Mouse (Mus musculus): ENCODE measurements around the gene Acap1.

The Acap1 gene

GRCm38 (mm10) chr11:69904311-69904710 lies 9.0 kb upstream of the Acap1 start:
- no peak for DNase-seq (ENCODE audit: extremely low read depth, low read depth, low spot score)

GRCm38 (mm10) chr11:69902972-69903371 lies 7.6 kb upstream of the Acap1 start:
- DNase-seq (ENCODE audit: extremely low read depth, low read depth, low spot score), result no peak

DNA sequence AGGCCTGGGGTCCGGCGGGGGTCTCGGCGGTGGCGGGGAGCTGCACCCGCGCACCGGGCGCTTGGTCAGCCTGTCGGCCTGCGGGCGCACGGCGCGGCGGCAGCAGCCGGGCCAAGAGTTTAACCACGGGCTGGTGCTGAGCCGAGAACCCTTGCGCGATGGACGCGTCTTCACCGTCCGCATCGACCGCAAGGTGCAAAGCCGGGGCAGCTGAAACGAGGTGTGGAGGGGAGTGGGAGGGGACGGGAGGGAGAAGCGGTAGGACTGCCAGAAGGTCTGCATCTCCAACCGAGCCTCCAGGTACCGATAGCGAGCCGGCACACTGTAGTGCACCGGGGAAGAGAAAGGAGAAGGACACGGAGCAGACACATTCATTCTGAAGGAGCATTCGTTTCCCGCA lies 6.7 kb upstream of the Acap1 start:
- DNase-seq (ENCODE audit: extremely low read depth, low read depth, low spot score), result no peak

GRCm38 (mm10) chr11:69901406-69901846 lies 6.1 kb upstream of the Acap1 start:
- DNase-seq (ENCODE audit: extremely low read depth, low read depth, low spot score), result no peak

DNA sequence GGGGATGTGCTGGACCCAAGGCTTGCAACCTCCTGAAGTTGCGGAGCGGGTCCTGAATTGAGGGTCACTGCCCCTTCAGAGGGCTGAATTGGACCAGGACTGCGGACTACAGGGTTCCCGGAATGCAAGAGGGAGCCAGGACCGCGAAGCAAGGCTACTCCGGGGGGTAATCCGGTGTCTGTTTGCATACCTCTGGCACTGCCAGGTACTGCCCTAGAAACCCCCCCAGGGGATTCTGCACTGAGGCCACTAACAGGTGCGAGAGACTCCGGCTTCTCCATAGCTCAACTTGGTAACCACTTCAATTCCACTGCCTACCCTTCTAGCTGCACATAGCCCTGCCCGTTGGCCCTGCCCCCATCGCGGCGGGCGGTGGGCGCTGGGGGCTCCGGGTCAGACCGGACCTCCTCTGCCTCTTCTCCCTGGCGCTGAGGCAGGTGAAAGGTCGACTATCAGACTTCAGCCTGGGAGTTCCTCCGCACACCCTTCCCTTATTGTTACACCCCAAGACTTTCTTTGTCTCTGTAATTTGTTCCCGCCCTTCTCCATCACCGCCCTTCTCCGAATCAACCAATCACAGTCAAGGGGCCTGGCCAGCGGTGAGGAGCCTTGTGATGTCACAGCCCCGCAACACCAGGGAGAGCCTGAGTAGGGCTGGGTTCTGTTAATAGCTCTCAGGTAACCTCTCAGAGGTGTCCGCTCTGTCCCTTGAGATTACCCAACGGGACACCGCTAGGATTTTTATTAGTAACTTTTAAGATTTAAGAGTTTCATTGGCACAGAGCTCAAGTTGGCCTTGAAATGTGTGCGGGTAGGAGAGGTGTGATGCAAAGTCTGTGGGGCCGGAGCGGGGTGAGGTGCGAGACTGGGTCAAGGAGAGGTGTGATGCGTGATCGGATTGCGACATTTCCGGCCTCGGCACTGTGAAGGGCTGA lies 5.4 kb upstream of the Acap1 start, which contains the start of the genes 2810408A11Rik and Neurl4:
Gene 2810408A11Rik (minus strand): TSS at position 517 of the 935 bp plus-strand sequence.
Gene Neurl4 (plus strand): TSS at position 602 of the 935 bp plus-strand sequence.
- DNase-seq (ENCODE audit: extremely low read depth, low read depth, low spot score), result no peak

- DNase-seq (ENCODE audit: extremely low read depth, low read depth, low spot score), result no peak
Measured at GRCm38 (mm10) chr11:69899870-69900269, 4.5 kb upstream of the Acap1 start.

DNA sequence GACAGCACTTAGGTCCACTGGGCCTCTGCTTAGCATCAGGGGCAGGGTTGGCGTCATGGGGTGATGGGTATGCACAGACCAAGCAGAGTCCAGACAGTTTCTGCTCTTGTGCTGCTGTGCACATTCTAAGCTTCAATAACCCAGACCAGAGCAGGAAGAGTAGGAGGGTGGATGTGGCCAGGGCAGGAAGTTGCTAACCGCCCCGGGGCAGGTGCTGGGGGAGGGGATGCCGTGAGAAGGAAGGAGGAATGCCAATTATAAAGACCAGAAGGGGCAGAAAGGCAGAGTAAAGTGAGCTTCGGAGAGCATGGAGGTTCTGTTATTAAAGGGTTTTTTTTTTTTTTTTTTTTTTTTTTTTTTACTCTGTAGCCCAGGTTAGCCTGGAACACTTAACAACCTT lies 668 bp downstream of the Acap1 start:
- DNase-seq (ENCODE audit: extremely low read depth, low read depth, low spot score), result no peak

DNA sequence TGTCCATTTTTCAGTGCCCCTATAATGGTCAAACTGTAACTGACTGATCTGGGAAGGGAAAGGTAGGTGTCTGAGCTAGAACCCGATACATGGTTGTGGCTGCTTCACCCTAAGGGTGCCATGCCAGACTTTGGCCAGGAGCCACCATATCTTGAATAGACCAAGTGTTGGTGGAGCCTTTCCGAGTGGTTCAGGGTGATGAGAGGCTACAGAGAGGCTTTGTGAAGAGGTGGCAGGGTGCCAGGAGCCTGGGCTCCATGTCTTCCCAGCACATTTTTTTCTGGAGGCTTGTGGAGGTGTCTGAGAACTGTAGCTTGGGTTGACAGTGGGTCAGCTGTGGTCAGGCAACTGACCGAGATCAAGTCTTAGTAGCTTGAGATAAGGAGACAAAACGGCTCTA lies 3.9 kb downstream of the Acap1 start:
- no peak for DNase-seq (ENCODE audit: extremely low read depth, low read depth, low spot score)

- no peak for DNase-seq (ENCODE audit: extremely low read depth, low read depth, low spot score)
Measured at GRCm38 (mm10) chr11:69886907-69887635, 8.3 kb downstream of the Acap1 start.

GRCm38 (mm10) chr11:69884663-69885062 lies 10.7 kb downstream of the Acap1 start:
- no peak for DNase-seq (ENCODE audit: extremely low read depth, low read depth, low spot score)

- DNase-seq (ENCODE audit: extremely low read depth, low read depth, low spot score), result no peak
Measured at GRCm38 (mm10) chr11:69884240-69884639, 11.1 kb downstream of the Acap1 start.

DNA sequence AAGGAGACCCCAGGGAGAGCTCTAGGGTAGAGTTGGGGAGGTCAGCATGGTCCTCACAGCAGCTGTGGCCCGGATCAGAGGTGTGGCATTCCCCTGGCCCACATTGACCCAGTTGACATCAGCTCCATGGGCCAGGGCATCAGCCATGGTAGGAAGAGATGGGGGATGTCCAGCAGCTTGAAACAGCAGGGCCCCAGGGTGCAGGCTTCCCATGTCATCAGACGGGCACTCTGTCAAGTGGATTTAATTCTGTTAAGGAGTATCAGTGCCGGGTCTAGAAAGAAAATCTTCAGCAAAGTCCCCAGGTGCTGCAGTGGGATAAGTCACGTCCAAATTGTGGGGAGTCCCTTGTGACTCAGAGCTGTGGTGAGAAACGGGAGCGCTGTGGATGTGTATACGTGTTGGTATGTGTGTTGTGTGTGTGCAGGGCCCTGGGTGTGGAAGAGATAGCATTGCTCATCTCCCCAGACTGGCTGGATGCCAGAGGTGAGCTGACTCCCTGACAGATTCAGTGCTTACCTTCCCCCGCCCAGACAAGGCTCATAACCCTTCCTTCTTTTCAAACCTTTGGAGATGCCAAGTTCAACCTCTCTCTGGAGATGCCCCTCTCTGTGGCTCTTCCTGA lies 11.7 kb downstream of the Acap1 start:
- DNase-seq (ENCODE audit: extremely low read depth, low read depth, low spot score), result no peak

DNA sequence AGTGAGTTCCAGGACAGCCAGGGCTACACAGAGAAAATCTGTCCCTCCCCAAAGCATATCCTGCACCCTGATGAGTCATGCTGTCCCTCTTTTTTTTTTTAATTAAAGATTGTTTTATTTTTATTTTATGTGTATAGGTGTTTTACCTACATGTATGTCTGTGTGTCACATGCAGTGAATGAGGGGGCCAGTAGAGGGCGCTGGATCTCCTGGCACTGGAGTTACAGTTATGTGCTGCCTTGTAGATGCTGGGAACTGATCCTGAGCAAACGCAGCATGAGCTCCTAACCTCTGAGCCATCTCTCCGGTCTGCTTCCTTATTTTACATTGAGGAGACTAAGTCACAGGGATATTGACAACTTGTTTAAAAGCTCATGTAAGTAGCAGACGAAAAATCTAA lies 12.3 kb downstream of the Acap1 start:
- no peak for DNase-seq (ENCODE audit: extremely low read depth, low read depth, low spot score)

DNA sequence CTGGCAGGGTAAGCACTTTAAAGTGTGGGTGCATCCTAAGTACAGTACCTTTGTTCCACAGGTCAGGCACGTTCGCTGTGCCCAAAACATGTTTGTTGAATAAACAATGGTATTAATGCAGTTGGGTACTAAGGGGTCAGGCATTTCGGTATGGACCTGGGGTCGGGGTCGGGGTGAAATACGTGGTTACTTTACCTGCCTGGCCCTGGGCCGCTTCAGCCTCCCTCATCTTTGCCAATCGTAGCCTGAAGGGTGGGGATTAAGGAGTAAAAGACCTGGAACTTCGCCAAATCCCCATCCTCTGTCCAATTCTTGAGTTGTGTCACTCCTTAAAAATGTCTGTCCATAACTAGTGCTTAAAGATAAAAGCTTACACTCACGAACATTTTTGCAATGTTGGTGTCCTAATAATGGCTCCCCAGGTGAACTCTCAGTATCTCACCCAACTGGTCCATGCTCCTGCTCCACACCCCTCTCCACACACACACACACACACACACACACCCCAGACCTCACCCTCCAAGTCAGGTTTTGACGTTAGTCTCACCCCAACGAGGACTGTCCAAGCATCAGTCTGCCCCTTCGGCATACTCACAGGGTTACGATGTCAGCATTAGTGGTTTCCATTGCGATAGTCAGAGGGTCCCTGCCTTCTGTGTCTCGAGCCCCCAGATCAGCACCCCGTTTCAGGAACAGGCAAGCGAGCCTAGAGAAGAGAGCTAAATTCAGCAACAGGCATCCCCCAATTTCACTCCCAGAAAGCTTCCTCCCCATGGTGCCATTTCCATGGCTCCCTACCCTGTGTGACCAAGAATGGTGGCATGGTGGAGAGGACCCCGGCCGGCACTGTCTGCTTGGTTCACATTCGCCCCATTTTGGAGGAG lies 13.3 kb downstream of the Acap1 start:
- DNase-seq (ENCODE audit: extremely low read depth, low read depth, low spot score), result peak; percentile 55

DNA sequence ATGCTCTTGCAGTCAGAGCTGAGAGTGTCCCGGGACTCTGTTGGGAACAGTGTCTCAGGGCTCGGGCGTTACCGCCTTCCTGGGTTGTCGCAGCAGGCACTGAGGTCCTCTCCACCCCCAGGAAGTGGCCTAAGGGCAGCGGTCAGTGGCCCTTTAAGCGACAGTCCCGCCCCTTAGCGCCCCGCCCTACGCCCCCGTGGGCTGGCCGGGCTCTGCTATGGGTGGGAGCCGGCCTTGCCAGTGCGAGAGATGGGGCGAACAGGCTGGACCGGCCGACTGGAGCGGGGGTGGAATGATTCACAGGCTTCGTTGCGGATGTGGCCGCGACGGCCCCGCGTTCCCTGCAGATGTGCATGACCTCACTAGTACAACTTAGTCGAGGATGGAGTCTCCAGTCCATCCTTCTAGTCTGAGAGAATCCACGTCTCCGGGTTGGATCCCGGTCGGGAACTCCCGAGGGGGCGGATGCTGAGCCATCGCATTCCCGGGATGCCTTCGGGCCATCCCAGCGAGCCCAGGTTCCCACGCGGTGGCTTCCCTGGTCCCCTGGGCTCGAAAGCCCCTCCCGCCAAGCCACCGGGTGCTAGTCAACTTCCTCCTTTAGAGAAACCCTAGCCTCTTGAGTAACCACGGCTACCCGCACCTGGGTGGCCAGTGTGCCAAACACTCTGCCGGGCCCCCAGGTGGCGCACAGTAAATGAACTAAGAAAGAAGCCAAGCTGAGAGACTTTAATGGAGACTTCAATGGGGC lies 14.3 kb downstream of the Acap1 start, which contains the start of gene Kctd11:
Gene Kctd11 (minus strand): TSS at position 554 of the 751 bp plus-strand sequence.
- DNase-seq (ENCODE audit: extremely low read depth, low read depth, low spot score), result peak; percentile 51

DNA sequence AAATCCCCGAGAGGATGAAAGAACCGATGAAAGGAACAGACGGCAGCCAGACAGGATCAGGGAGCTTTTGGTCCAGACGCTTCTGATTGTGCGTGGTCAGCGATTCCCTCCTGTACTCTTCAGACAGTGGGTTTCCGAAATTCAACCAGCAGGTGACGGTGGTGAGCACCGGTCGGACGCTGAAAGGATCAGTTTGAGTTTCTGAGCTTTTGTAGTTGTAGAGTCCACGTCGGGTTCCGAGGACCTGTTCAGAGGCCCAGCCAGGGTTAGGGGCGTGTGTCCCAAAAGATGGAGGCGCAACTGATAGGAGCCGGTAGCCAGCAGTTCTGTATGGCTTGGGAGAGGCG lies 14.9 kb downstream of the Acap1 start:
- no peak for DNase-seq (ENCODE audit: extremely low read depth, low read depth, low spot score)

DNA sequence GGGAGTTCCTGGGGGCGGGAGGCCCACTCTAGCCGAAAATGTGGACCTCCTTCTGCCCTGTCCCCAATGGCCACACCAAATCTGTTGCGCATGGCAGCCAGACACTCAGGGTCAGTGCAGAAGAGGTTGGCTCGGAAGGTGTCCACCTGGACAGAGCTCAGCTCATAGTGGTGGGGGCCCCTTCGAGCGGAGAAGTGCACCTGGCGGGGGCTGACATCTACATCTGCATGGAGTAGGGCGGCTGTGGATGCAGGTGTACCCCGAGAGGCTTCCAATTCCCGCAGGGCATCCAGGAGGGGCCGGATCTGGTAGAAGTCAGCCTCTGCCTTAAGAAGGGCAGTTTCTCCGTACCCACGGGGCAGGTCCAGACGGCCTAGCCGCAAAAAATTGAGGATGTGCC lies 15.6 kb downstream of the Acap1 start:
- no peak for DNase-seq (ENCODE audit: extremely low read depth, low read depth, low spot score)

DNA sequence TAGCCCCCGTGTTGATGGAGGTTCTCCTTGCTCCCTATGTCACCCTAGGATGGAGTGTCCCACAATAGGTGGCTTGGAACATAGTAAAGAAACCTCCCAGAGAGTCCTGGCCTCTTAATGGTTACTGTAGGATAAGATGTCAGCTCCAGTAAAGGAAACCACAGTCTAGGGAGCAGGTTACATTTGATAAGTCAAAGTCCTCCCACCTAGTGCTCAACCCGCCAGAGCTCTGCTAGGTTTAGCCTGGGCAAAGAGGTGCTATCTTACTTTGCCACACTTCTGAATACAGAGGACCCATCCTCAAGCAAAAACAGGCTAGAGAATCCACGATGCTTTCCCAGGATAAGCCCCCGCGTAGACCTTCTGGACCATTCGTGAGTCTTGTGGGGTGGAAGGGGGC lies 16.4 kb downstream of the Acap1 start:
- no peak for DNase-seq (ENCODE audit: extremely low read depth, low read depth, low spot score)

GRCm38 (mm10) chr11:69878399-69878798 lies 16.9 kb downstream of the Acap1 start:
- no peak for DNase-seq (ENCODE audit: extremely low read depth, low read depth, low spot score)

DNA sequence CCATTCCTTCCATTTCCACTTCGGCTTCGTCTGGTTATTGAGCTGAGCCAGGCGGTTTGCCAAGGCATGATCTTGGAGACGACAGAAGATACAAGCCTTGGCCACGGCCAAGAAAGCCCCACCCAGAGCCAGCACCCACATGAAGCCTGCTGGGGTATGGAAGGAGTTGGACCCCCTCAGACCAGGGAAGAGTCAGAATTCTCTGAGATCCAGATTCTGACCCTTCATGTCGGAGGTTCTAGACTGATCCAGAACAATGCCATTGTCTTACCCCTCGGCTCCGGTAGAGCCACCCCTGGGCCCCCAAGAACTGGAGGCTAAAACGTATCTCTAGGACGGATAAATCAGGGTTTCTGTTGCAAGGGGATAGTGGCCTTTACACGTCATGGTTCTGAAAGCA lies 17.5 kb downstream of the Acap1 start, which contains the start of gene Tmem95:
Gene Tmem95 (minus strand): TSS at position 141 of the 400 bp plus-strand sequence.
- DNase-seq (ENCODE audit: extremely low read depth, low read depth, low spot score), result no peak

All from fat pad, adult 2 months (tissue).